Mouse (Mus musculus) ES-Bruce4 (cell line): ENCODE measurements around the gene Ccz1. TPM values are rescaled to one million over a fixed set of nuclear protein-coding genes. Genes with fewer than 3 reads are reported as not detected.

Source experiments
- H3K27ac ChIP-seq: 2 replicates; pipeline ENCODE4 v1.5.1; 2012; ENCODE audit warnings: low read length, inconsistent platforms; ENCODE audit not compliant: insufficient read depth
- H3K27me3 ChIP-seq: 2 replicates; pipeline ENCODE4 v1.6.1; 2012; ENCODE audit warnings: mild to moderate bottlenecking, low read length, inconsistent platforms; ENCODE audit not compliant: control insufficient read depth, poor library complexity, insufficient read depth, severe bottlenecking
- H3K36me3 ChIP-seq: 2 replicates; pipeline ENCODE4 v1.6.1; 2012; ENCODE audit warnings: inconsistent platforms, mild to moderate bottlenecking, low read length, moderate library complexity; ENCODE audit not compliant: control insufficient read depth, poor library complexity, insufficient read depth, severe bottlenecking
- H3K4me1 ChIP-seq: one replicate; pipeline ENCODE4 v1.8.1; 2011; ENCODE audit warnings: low read length; ENCODE audit not compliant: control insufficient read depth, insufficient read depth
- H3K4me3 ChIP-seq: 2 replicates; pipeline ENCODE4 v1.5.1; 2011; ENCODE audit warnings: low read depth, mild to moderate bottlenecking, low read length
- H3K9ac ChIP-seq: 2 replicates; pipeline ENCODE4 v1.6.1; 2012; ENCODE audit warnings: low read depth, mild to moderate bottlenecking, inconsistent platforms; ENCODE audit not compliant: poor library complexity, severe bottlenecking
- H3K9me3 ChIP-seq: replicated peaks from 2 replicates; pipeline ENCODE4 v1.6.1; 2012; ENCODE audit warnings: mild to moderate bottlenecking, low read length, inconsistent platforms; ENCODE audit not compliant: control insufficient read depth, poor library complexity, insufficient read depth, severe bottlenecking
- CTCF ChIP-seq: IDR thresholded peaks from one replicate; pipeline ENCODE4 v1.8.1; 2011; ENCODE audit warnings: low read depth, low read length
- EP300 ChIP-seq: IDR thresholded peaks from 2 replicates; pipeline ENCODE4 v1.6.1; 2011; ENCODE audit warnings: low read depth, low read length; ENCODE audit not compliant: insufficient read depth
- POLR2A ChIP-seq: IDR thresholded peaks from one replicate; pipeline ENCODE4 v1.8.1; 2011; ENCODE audit warnings: low read length; ENCODE audit not compliant: insufficient read depth
- polyA plus RNA-seq: library from polyadenylated mRNA; stranded (reverse); fragments of >200 nt; gene quantifications from 2 replicates; pipeline ENCODE4 v1.2.4, GENCODE M21; 2011; ENCODE audit warnings: low read depth; ENCODE audit not compliant: missing spikeins, insufficient read depth, insufficient read length

Gene Ccz1
- polyA plus RNA-seq, 1 experiment = 69.5 TPM

- Histone ChIP-seq H3K27ac (no peak overlapping the region), H3K4me1 (no peaks in the 10 kb centered on the region), H3K9me3 (no peaks in the 10 kb centered on the region), H3K4me3 (no peak overlapping the region), H3K9ac (no peak overlapping the region), H3K36me3 (peaks cover 25% of the 10 kb centered on the region), H3K27me3 (no peaks in the 10 kb centered on the region)
- TF ChIP-seq CTCF (no peak), POLR2A (no peak), EP300 (no peak)
Observed at GRCm38 (mm10) chr5:144002461-144003192, 12.1 kb downstream of the Ccz1 start.

- no peak overlapping the region for H3K9ac ChIP-seq
- no peaks in the 10 kb centered on the region for H3K27me3 ChIP-seq
- no peaks in the 10 kb centered on the region for H3K4me1 ChIP-seq
- no peaks in the 10 kb centered on the region for H3K9me3 ChIP-seq
- no peak overlapping the region for H3K4me3 ChIP-seq
- peaks cover 25% of the 10 kb centered on the region for H3K36me3 ChIP-seq
- no peak overlapping the region for H3K27ac ChIP-seq
- TF ChIP-seq EP300 (no peak), POLR2A (no peak), CTCF (peak; percentile 47)
Observed at GRCm38 (mm10) chr5:143999409-143999808, 15.3 kb downstream of the Ccz1 start.

- H3K9ac ChIP-seq = no peak overlapping the region
- no peak overlapping the region for H3K4me3 ChIP-seq
- no peak overlapping the region for H3K27ac ChIP-seq
- no peak for TF ChIP-seq EP300
- TF ChIP-seq CTCF = no peak
- no peak for TF ChIP-seq POLR2A
- H3K9me3 ChIP-seq = no peaks in the 10 kb centered on the region
- no peaks in the 10 kb centered on the region for H3K4me1 ChIP-seq
- H3K27me3 ChIP-seq = no peaks in the 10 kb centered on the region
- H3K36me3 ChIP-seq = peaks cover 31% of the 10 kb centered on the region
Observed at GRCm38 (mm10) chr5:143994632-143995365, 19.9 kb downstream of the Ccz1 start.

GRCm38 (mm10) chr5:143993849-143994248 is 20.8 kb downstream of the Ccz1 start:
- Histone ChIP-seq H3K4me1 (no peaks in the 10 kb centered on the region), H3K9ac (no peak overlapping the region), H3K27me3 (no peaks in the 10 kb centered on the region), H3K27ac (no peak overlapping the region), H3K36me3 (peaks cover 26% of the 10 kb centered on the region), H3K9me3 (no peaks in the 10 kb centered on the region), H3K4me3 (no peak overlapping the region)
- no peak for TF ChIP-seq CTCF

GRCm38 (mm10) chr5:143993260-143993659 is 21.4 kb downstream of the Ccz1 start:
- Histone ChIP-seq H3K36me3 (peaks cover 28% of the 10 kb centered on the region), H3K27me3 (no peaks in the 10 kb centered on the region), H3K9me3 (no peaks in the 10 kb centered on the region), H3K9ac (no peak overlapping the region), H3K4me3 (no peak overlapping the region), H3K27ac (no peak overlapping the region), H3K4me1 (no peaks in the 10 kb centered on the region)
- no peak for TF ChIP-seq EP300
- no peak for TF ChIP-seq POLR2A
- no peak for TF ChIP-seq CTCF

- Histone ChIP-seq H3K4me1 (no peaks in the 10 kb centered on the region), H3K9me3 (no peaks in the 10 kb centered on the region), H3K36me3 (peaks cover 31% of the 10 kb centered on the region), H3K4me3 (no peak overlapping the region), H3K27ac (no peak overlapping the region), H3K9ac (no peak overlapping the region), H3K27me3 (no peaks in the 10 kb centered on the region)
- TF ChIP-seq POLR2A (no peak), CTCF (no peak), EP300 (no peak)
Observed at GRCm38 (mm10) chr5:143992661-143993060, 22.0 kb downstream of the Ccz1 start.
